Mouse (Mus musculus) inflammation-experienced regulatory T-cells, adult 6 months (primary cell): ENCODE data around the gene Dnah11. TPM values are rescaled to one million over a fixed set of nuclear protein-coding genes. Genes with fewer than 3 reads are reported as not detected.
A peak's percentile ranks its signal among the peaks of the same experiment; 100 is the strongest.

Source experiments
- ATAC-seq: one replicate; pipeline ENCODE4 v1.8.0; 2017
- polyA plus RNA-seq, 3 experiments: library from polyadenylated mRNA; unstranded; fragments of 100-300 nt; shearing (Covaris generic); gene quantifications; one replicate each; pipeline ENCODE4 v1.2.1; 2017

Dnah11 gene
- polyA plus RNA-seq: under 1 TPM; 0.06 to 0.28 (median 0.20) TPM

- ATAC-seq: peak; percentile 95
Measured at GRCm38 (mm10) chr12:118198386-118199093, at the start of gene Dnah11. TSS of gene Dnah11 (minus strand) at chr12:118199043.

- ATAC-seq: no peak
Measured at GRCm38 (mm10) chr12:118221182-118221581, 22.3 kb upstream of the Dnah11 start.

- ATAC-seq: no peak
Measured at GRCm38 (mm10) chr12:118220062-118220461, 21.2 kb upstream of the Dnah11 start.

- ATAC-seq: no peak
Measured at GRCm38 (mm10) chr12:118212163-118212562, 13.3 kb upstream of the Dnah11 start.

- no peak for ATAC-seq
Measured at GRCm38 (mm10) chr12:118196583-118196982, 2.3 kb downstream of the Dnah11 start.

- ATAC-seq: no peak
Measured at GRCm38 (mm10) chr12:118189535-118189934, 9.3 kb downstream of the Dnah11 start.

- ATAC-seq: no peak
Measured at GRCm38 (mm10) chr12:118187663-118188062, 11.2 kb downstream of the Dnah11 start.

GRCm38 (mm10) chr12:118186881-118187489, 11.9 kb downstream of the Dnah11 start:
- ATAC-seq: no peak

GRCm38 (mm10) chr12:118186120-118186880, 12.5 kb downstream of the Dnah11 start:
- ATAC-seq: no peak

- ATAC-seq: no peak
Measured at GRCm38 (mm10) chr12:118184731-118185130, 14.1 kb downstream of the Dnah11 start.

GRCm38 (mm10) chr12:118177756-118178155, 21.1 kb downstream of the Dnah11 start:
- no peak for ATAC-seq

GRCm38 (mm10) chr12:118164785-118165184, 34.1 kb downstream of the Dnah11 start:
- ATAC-seq: no peak

- ATAC-seq: no peak
Measured at GRCm38 (mm10) chr12:118156986-118157385, 41.9 kb downstream of the Dnah11 start.

- no peak for ATAC-seq
Measured at GRCm38 (mm10) chr12:118147521-118148033, 51.3 kb downstream of the Dnah11 start.

GRCm38 (mm10) chr12:118128116-118128515, 70.7 kb downstream of the Dnah11 start:
- ATAC-seq: no peak

GRCm38 (mm10) chr12:118119668-118120067, 79.2 kb downstream of the Dnah11 start:
- no peak for ATAC-seq

GRCm38 (mm10) chr12:118112599-118112998, 86.2 kb downstream of the Dnah11 start:
- ATAC-seq: no peak

GRCm38 (mm10) chr12:118111896-118112295, 86.9 kb downstream of the Dnah11 start:
- ATAC-seq: no peak

- ATAC-seq: no peak
Measured at GRCm38 (mm10) chr12:118107719-118108118, 91.1 kb downstream of the Dnah11 start.

GRCm38 (mm10) chr12:118104520-118104919, 94.3 kb downstream of the Dnah11 start:
- ATAC-seq: no peak

- no peak for ATAC-seq
Measured at GRCm38 (mm10) chr12:118099694-118100093, 99.1 kb downstream of the Dnah11 start.

GRCm38 (mm10) chr12:118098257-118098656, 100.6 kb downstream of the Dnah11 start:
- no peak for ATAC-seq

- no peak for ATAC-seq
Measured at GRCm38 (mm10) chr12:118094946-118095345, 103.9 kb downstream of the Dnah11 start.
